Mouse (Mus musculus) liver, embryonic 14.5 days (tissue): ENCODE measurements at regions not wholly inside any gene's neighbourhood (a gene's known extent, or its start where the extent isn't known, plus 50 kb on each side); places are given as distances from the start of the nearest gene placed in this dataset.
"Not testable (repeated sequence)": the region's sequence is repeated elsewhere in the genome, so short reads cannot be mapped to it uniquely, and the experiment has no call there.

Experiments used
- ATAC-seq: fragments of 200-750 bp; cut with Nextera tagmentation; 2 replicates; pipeline ENCODE4 v1.8.0; 2017; ENCODE audit warnings: moderate number of reproducible peaks, mild to moderate bottlenecking, moderate library complexity; ENCODE audit not compliant: insufficient read depth
- DNase-seq, 3 experiments: peaks; one replicate each; pipeline ENCODE4 v3.0.0-alpha.2; 2012 to 2013; ENCODE audit warnings: low read depth in 3 of 3, low spot score in 3 of 3
- H3K27ac ChIP-seq: fragments of 300-500 bp; sonication (generic); 2 replicates; pipeline ENCODE4 v1.5.1; 2014; ENCODE audit warnings: moderate library complexity, mild to moderate bottlenecking, control low read depth, inconsistent platforms
- H3K27me3 ChIP-seq: fragments of 300-500 bp; sonication (generic); 2 replicates; pipeline ENCODE4 v1.6.1; 2014; ENCODE audit warnings: mild to moderate bottlenecking, low read length, moderate library complexity; ENCODE audit not compliant: control insufficient read depth, insufficient read depth
- H3K36me3 ChIP-seq: fragments of 300-500 bp; sonication (generic); replicated peaks from 2 replicates; pipeline ENCODE4 v1.6.1; 2014; ENCODE audit warnings: low read depth; ENCODE audit not compliant: control insufficient read depth, insufficient read depth
- H3K4me1 ChIP-seq, 2 experiments: fragments of 200-500 bp in 1 of 2; fragments of 300-500 bp in 1 of 2; sonication (generic) in 1 of 2; replicated peaks; 2 replicates each; pipeline ENCODE4 v1.6.1; 2012 to 2014; ENCODE audit warnings: antibody characterized with exemption in 1 of 2, inconsistent platforms in 1 of 2, low read length in 1 of 2; ENCODE audit not compliant: control insufficient read depth in 2 of 2, insufficient read depth in 2 of 2
- H3K4me2 ChIP-seq: fragments of 300-500 bp; sonication (generic); 2 replicates; pipeline ENCODE4 v1.6.1; 2014; ENCODE audit warnings: low read depth, mild to moderate bottlenecking, control low read depth, moderate library complexity
- H3K4me3 ChIP-seq, 2 experiments: fragments of 200-500 bp in 1 of 2; fragments of 300-500 bp in 1 of 2; sonication (generic) in 1 of 2; 2 replicates each; pipeline ENCODE4 v1.5.1; 2012 to 2014; ENCODE audit warnings: low read depth in 2 of 2, low read length in 2 of 2, mild to moderate bottlenecking in 2 of 2, control low read depth in 1 of 2, inconsistent platforms in 1 of 2, moderate library complexity in 1 of 2; ENCODE audit not compliant: insufficient read depth in 1 of 2
- H3K9ac ChIP-seq: fragments of 300-500 bp; sonication (generic); replicated peaks from 2 replicates; pipeline ENCODE4 v1.6.1; 2014; ENCODE audit warnings: mild to moderate bottlenecking, control low read depth, moderate library complexity
- H3K9me3 ChIP-seq: fragments of 300-500 bp; sonication (generic); 2 replicates; pipeline ENCODE4 v1.6.1; 2016; ENCODE audit warnings: low read length, mixed read lengths; ENCODE audit not compliant: control insufficient read depth
- CTCF ChIP-seq: IDR thresholded peaks from 2 replicates; pipeline ENCODE4 v1.5.1; 2016; ENCODE audit warnings: antibody characterized with exemption, low read depth, control low read depth
- EP300 ChIP-seq: IDR thresholded peaks from 2 replicates; pipeline ENCODE4 v1.6.1; 2016; ENCODE audit warnings: antibody characterized with exemption, low read depth
- WGBS: fragments of 180-500 bp; shearing (Covaris S2); extraction: QIAGEN DNeasy Blood & Tissue Kit; methylation state at CpG from one replicate; pipeline ENCODE4 v1.1.7; 2014; ENCODE audit not compliant: insufficient replicate concordance; 5-methylcytosine and 5-hydroxymethylcytosine counted together

GRCm38 (mm10) chr3:22285904-22286303 is 209.5 kb downstream of the Tbl1xr1 start:
- H3K36me3 ChIP-seq, result no peaks in the 10 kb centered on the region
- ATAC-seq, result no peak
- DNase-seq, result no peak
- H3K27me3 ChIP-seq, result no peaks in the 10 kb centered on the region
- H3K27ac ChIP-seq, result no peak overlapping the region
- WGBS, result 74% methylated on average over 2 of the region's 2 CpGs
- H3K4me1 ChIP-seq, result no peaks in the 10 kb centered on the region
- no peaks in the 10 kb centered on the region for H3K9me3 ChIP-seq
- TF ChIP-seq CTCF (no peak), EP300 (no peak)
- H3K4me3 ChIP-seq, result no peak overlapping the region
- no peak overlapping the region for H3K4me2 ChIP-seq
- no peak overlapping the region for H3K9ac ChIP-seq

DNA sequence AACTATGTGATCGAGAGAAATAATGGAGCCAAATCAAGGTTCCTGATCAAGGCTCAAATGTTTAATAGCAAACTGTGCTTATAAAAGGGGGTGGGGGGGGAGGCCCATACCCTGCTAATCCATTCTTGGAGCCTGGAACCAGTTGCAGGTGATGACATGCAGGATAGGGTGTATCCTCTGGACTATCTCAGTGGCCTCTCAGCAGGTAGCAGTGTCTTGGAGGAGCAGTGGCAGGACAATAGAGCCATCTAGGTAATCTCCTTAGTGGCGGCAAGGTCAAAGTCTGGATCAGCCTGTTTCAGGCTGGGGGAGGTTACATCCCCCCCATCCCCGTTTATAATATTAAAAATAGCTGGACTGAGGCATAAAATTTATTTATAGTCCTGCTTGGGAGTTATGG is 217.0 kb downstream of the Tbl1xr1 start:
- Histone ChIP-seq H3K9ac (no peak overlapping the region), H3K27me3 (no peaks in the 10 kb centered on the region), H3K4me3 (no peak overlapping the region), H3K27ac (no peak overlapping the region), H3K36me3 (no peaks in the 10 kb centered on the region), H3K4me2 (no peak overlapping the region), H3K9me3 (no peaks in the 10 kb centered on the region), H3K4me1 (no peaks in the 10 kb centered on the region)
- DNase-seq (no peak), ATAC-seq (no peak)
- WGBS, result 51% methylated on average over 3 of the region's 3 CpGs
- TF ChIP-seq EP300 (no peak), CTCF (no peak)

DNA sequence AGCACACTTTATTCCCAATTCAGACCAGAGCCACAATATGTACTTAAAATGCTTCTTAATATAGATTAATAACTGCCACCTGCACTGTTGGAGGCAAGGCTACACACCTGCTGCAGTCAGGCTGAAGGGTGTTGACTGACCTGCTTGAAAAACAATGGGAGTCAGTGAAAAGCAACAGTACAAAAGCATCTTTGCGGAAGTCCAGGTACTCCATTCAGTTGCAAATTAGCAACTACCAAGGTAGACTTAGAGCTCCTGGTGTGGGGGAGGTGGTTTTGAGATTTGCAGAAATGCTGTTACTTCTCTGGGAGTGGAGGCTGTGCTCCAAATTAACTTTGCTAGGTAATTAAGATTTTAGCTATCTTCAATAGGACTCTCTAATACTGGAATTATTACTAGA is 217.6 kb downstream of the Tbl1xr1 start:
- not testable (repeated sequence) for H3K36me3 ChIP-seq, H3K27ac ChIP-seq, H3K9me3 ChIP-seq, H3K9ac ChIP-seq, DNase-seq, ATAC-seq, H3K4me3 ChIP-seq, H3K4me2 ChIP-seq, H3K27me3 ChIP-seq, H3K4me1 ChIP-seq
- WGBS, result 74% methylated on average over 1 of the region's 1 CpGs

DNA sequence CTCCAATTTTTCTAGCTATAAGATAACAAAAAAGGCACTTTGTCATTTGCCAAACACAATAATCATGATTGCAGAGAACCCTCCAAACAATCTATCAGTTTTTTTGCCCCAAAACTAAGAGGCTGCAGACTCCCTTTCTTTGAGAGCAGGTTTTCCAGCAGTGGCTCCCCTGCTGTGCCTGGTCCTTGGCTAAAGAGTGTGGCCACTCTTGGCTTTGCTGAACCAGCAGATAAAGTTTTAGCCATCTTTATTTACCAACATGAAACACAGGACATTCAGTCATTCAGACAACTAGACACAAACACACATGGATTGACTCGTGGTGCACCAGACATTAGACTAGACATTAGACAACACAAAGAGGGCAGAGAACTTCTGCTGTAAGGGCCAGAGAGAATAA is 220.5 kb downstream of the Tbl1xr1 start:
- H3K27me3 ChIP-seq, ATAC-seq, DNase-seq, H3K4me3 ChIP-seq, H3K4me1 ChIP-seq, H3K27ac ChIP-seq, H3K9me3 ChIP-seq, H3K9ac ChIP-seq, H3K36me3 ChIP-seq, H3K4me2 ChIP-seq: not testable (repeated sequence)
- WGBS, result 63% methylated on average over 1 of the region's 1 CpGs

DNA sequence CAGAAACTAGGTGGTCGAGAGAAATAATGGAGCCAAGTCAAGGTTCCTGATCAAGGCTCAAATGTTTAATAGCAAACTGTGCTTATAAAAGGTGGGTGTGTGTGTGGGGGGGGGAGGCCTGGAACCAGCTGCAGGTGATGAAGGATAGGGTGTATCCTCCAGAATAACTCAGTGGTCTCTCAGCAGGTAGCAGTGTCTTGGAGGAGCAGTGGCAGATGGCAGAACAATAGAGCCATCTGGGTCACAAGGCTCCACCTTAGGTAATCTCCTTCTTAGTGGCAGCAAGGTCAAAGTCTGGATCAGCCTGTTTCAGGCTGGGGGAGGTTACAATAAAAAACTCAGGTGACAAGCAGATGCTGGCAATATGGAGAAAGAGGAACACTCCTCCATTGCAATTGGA is 221.4 kb downstream of the Tbl1xr1 start:
- WGBS, result 46% methylated on average over 1 of the region's 1 CpGs
- not testable (repeated sequence) for H3K36me3 ChIP-seq, DNase-seq, H3K4me2 ChIP-seq, H3K4me3 ChIP-seq, ATAC-seq, H3K27me3 ChIP-seq, H3K4me1 ChIP-seq, H3K9ac ChIP-seq, H3K9me3 ChIP-seq, H3K27ac ChIP-seq

DNA sequence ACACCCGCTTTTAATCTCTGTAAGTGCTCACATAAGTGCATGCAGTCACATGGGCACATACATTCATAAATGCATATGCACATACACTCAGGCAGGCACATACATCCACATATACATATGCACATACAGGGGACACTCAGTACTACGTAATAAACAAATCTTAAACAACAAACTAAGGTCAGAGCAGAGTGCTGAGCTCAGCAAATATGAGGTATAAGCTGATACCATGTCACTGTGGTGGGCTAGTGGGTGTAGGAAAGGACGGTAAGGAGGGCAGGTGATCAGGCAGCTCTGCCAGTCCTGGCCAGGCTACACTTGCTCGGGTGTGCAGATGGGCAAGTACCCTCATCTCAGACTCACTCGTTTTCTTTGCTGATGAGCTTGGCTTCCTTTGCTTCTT is 224.1 kb downstream of the Tbl1xr1 start:
- H3K4me2 ChIP-seq, result no peak overlapping the region
- H3K9me3 ChIP-seq, result no peaks in the 10 kb centered on the region
- WGBS, result 52% methylated on average over 5 of the region's 5 CpGs
- DNase-seq, result no peak
- H3K4me1 ChIP-seq, result no peaks in the 10 kb centered on the region
- TF ChIP-seq EP300, result no peak
- TF ChIP-seq CTCF, result no peak
- no peak overlapping the region for H3K4me3 ChIP-seq
- H3K27ac ChIP-seq, result no peak overlapping the region
- H3K27me3 ChIP-seq, result no peaks in the 10 kb centered on the region
- H3K9ac ChIP-seq, result no peak overlapping the region
- no peak for ATAC-seq
- no peaks in the 10 kb centered on the region for H3K36me3 ChIP-seq
